Mouse (Mus musculus) heart, adult 2 months (tissue): ENCODE results near the gene Olfr1197.

Source experiments
- CTCF ChIP-seq: fragments of 200-600 bp; IDR thresholded peaks from 2 replicates; pipeline ENCODE4 v1.8.1; 2022; ENCODE audit warnings: antibody characterized with exemption, mild to moderate bottlenecking, moderate library complexity
- POLR2A ChIP-seq: fragments of 200-500 bp; IDR thresholded peaks from 2 replicates; pipeline ENCODE4 v1.6.1; 2011; ENCODE audit warnings: mild to moderate bottlenecking, low read depth, low read length, control low read depth; ENCODE audit not compliant: insufficient read depth

GRCm38 (mm10) chr2:88760369-88760768 lies 28.2 kb upstream of the Olfr1197 start, which contains the start of gene Olfr1199:
- TF ChIP-seq POLR2A: no peak
- TF ChIP-seq CTCF: no peak
